Mouse (Mus musculus): Measurements from ENCODE around the gene Itgax. TPM values are rescaled to one million over a fixed set of nuclear protein-coding genes. Genes with fewer than 3 reads are reported as not detected.

The Itgax gene
- polyA plus RNA-seq (2015; fragmentation: Nextera tagmentation; extraction: Ambion mirVana), result 0.07 and 0.17 TPM in 2 replicates

DNA sequence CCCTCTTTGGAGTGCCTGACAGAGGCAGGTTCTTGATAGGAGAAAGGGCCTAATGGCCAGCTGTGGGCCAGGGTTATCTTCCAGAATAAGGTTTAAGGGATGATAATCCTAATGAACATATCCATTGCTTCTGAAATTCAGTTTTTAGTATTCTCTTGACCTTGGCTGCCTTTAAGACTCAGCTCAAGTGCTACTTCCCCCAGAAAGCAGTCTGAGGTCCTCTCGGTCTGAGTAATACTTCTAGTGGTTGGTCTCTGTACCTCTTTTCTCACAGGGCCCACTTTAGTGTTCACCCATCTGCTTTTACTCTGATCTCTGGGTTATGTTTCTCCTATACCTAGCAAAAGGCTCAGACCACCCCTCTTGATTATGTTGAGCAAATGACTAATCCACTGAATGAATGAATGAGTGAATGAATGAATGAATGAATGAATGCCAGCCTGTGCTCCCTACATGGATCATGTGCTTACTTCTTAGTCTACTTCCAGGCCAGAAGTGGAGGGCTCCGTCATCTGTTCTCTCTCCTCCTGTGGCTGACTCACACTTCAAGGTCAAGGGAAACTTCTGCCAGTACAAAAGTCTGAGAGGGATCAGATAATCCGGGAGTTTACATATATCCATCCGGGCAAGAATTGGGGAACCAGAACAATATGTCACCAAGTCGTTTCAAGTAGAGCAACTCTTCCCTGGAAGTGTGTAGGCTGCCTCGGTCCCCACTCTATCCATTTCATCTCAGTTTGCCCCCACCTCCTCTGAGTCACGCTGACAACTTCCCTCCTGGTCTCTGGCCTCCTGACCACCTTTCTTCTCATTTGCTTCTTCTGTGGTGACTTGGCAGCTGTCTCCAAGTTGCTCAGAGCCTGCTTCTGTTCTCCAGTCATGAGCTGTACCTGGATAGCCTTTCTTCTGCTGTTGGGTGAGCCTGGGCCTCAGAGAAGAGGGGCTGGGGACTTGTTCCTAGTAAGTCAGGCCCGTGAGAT, at the start of gene Itgax:
Gene Itgax (plus strand): TSS at position 807 of the 980 bp plus-strand sequence.
- H3K27me3 ChIP-seq (ENCODE audit: insufficient read depth, low read length), result no peaks in the 10 kb centered on the region
- H3K9ac ChIP-seq (ENCODE audit: low read depth, low read length), result no peak within 1 kb of the TSS
- no peaks in the 10 kb centered on the region for H3K9me3 ChIP-seq (replicated peaks; ENCODE audit: low read length)
- H3K4me2 ChIP-seq (ENCODE audit: low read length), result no peak within 1 kb of the TSS
- TF ChIP-seq CTCF (IDR thresholded peaks at IDR 0.05; ENCODE audit: low read depth), result no peak
- ATAC-seq (replicated peaks; ENCODE audit: low FRiP score, low read depth) (no peak), DNase-seq (ENCODE audit: low spot score) (no peak)
- no peak within 1 kb of the TSS for H3K27ac ChIP-seq
- H3K4me3 ChIP-seq (replicated peaks; ENCODE audit: low read depth, low read length), result no peak within 1 kb of the TSS
- no peaks in the 10 kb centered on the region for H3K4me1 ChIP-seq (replicated peaks; ENCODE audit: insufficient read depth, low read length)
- 72% methylated on average over 8 of the region's 8 CpGs for WGBS
- no peaks in the 10 kb centered on the region for H3K36me3 ChIP-seq (ENCODE audit: insufficient read depth, low read length)

DNA sequence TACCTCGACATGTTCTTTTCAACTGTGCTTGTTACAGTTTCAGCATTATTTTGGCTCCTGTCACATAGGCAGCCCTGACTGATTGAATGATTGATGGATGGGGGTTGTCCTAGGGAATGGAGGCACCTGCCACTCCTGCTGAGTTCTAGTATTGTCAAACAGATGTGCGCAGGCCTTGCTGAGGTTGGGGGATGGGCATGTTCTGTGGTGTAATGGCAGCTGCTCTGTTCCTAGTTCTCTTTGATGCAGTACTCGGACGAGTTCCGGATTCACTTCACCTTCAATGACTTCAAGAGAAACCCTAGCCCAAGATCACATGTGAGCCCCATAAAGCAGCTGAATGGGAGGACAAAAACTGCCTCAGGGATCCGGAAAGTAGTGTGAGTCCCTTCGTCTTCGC, 49.3 kb upstream of the Itgax start:
- Histone ChIP-seq H3K36me3 (ENCODE audit: insufficient read depth, low read length) (no peaks in the 10 kb centered on the region), H3K9me3 (replicated peaks; ENCODE audit: low read length) (no peaks in the 10 kb centered on the region), H3K4me1 (replicated peaks; ENCODE audit: insufficient read depth, low read length) (no peaks in the 10 kb centered on the region), H3K9ac (ENCODE audit: low read depth, low read length) (no peak overlapping the region), H3K27ac (no peak overlapping the region), H3K27me3 (ENCODE audit: insufficient read depth, low read length) (no peaks in the 10 kb centered on the region), H3K4me2 (ENCODE audit: low read length) (no peak overlapping the region), H3K4me3 (replicated peaks; ENCODE audit: low read depth, low read length) (no peak overlapping the region)
- TF ChIP-seq CTCF (IDR thresholded peaks at IDR 0.05; ENCODE audit: low read depth), result no peak
- no peak for DNase-seq (ENCODE audit: low spot score)
- 74% methylated on average over 8 of the region's 8 CpGs for WGBS
- ATAC-seq (replicated peaks; ENCODE audit: low FRiP score, low read depth), result no peak

DNA sequence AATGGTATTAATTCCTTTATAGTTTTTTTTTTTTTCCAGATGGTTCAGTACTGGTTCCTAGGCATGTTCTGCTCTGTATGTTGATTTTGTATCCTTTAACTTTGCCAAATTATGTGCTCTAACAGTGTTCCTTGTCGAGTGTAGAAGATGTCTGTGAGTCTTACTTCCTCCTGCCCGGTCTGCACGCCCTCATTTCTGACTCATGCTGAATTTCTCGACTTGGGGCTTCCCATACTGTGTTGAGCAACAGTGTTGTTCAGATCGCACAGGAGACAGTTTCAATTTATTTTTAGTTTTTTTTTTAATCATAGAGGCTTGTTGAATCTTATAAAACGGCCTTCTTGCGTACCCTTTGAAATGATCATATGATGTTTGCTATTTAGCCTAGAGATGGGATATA, 40.2 kb upstream of the Itgax start:
- Histone ChIP-seq H3K36me3 (ENCODE audit: insufficient read depth, low read length) (no peaks in the 10 kb centered on the region), H3K4me3 (replicated peaks; ENCODE audit: low read depth, low read length) (no peak overlapping the region), H3K9ac (ENCODE audit: low read depth, low read length) (no peak overlapping the region), H3K27ac (no peak overlapping the region), H3K9me3 (replicated peaks; ENCODE audit: low read length) (no peaks in the 10 kb centered on the region), H3K4me1 (replicated peaks; ENCODE audit: insufficient read depth, low read length) (no peaks in the 10 kb centered on the region), H3K27me3 (ENCODE audit: insufficient read depth, low read length) (no peaks in the 10 kb centered on the region), H3K4me2 (ENCODE audit: low read length) (no peak overlapping the region)
- no peak for TF ChIP-seq CTCF (IDR thresholded peaks at IDR 0.05; ENCODE audit: low read depth)
- 76% methylated on average over 7 of the region's 7 CpGs for WGBS
- DNase-seq (ENCODE audit: low spot score) (no peak), ATAC-seq (replicated peaks; ENCODE audit: low FRiP score, low read depth) (no peak)

DNA sequence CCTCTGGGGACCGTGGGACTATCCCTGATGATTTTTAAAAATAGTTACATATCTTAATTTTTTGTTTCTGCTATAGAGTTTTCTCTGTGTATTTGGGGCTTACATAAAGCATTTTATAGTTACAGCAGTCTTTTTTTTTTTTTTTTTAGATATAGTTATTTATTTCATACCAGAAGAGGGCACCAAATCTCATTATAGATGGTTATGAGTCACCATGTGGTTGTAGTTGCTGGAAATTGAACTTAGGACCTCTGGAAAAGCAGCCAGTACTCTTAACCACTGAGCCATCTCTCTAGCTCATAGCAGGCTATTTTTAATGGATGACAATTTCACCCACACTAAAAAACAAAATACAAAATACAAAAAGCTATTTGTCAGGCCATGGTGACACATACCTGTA, 31.2 kb upstream of the Itgax start:
- 80% methylated on average over 1 of the region's 1 CpGs for whole genome bisulfite sequencing

GRCm38 (mm10) chr7:128100742-128101357, 28.5 kb upstream of the Itgax start:
- Histone ChIP-seq H3K36me3 (ENCODE audit: insufficient read depth, low read length) (no peaks in the 10 kb centered on the region), H3K4me3 (replicated peaks; ENCODE audit: low read depth, low read length) (no peak overlapping the region), H3K27me3 (ENCODE audit: insufficient read depth, low read length) (no peaks in the 10 kb centered on the region), H3K27ac (no peak overlapping the region), H3K9me3 (replicated peaks; ENCODE audit: low read length) (no peaks in the 10 kb centered on the region), H3K4me1 (replicated peaks; ENCODE audit: insufficient read depth, low read length) (no peaks in the 10 kb centered on the region), H3K4me2 (ENCODE audit: low read length) (no peak overlapping the region), H3K9ac (ENCODE audit: low read depth, low read length) (no peak overlapping the region)
- DNase-seq (ENCODE audit: low spot score), result no peak
- WGBS, result 74% methylated on average over 2 of the region's 2 CpGs
- TF ChIP-seq CTCF (IDR thresholded peaks at IDR 0.05; ENCODE audit: low read depth), result no peak
- ATAC-seq (replicated peaks; ENCODE audit: low FRiP score, low read depth), result no peak

More for the DNA sequence above, 31.2 kb upstream of the Itgax start:
- H3K4me2 ChIP-seq (ENCODE audit: low read length), result no peak overlapping the region
- TF ChIP-seq CTCF (IDR thresholded peaks at IDR 0.05; ENCODE audit: low read depth), result peak; percentile 40
- ATAC-seq (replicated peaks; ENCODE audit: low FRiP score, low read depth) (no peak), DNase-seq (ENCODE audit: low spot score) (peak; percentile 25)
- H3K4me3 ChIP-seq (replicated peaks; ENCODE audit: low read depth, low read length), result no peak overlapping the region
- H3K4me1 ChIP-seq (replicated peaks; ENCODE audit: insufficient read depth, low read length), result no peaks in the 10 kb centered on the region
- H3K9ac ChIP-seq (ENCODE audit: low read depth, low read length), result no peak overlapping the region
- no peaks in the 10 kb centered on the region for H3K27me3 ChIP-seq (ENCODE audit: insufficient read depth, low read length)
- no peaks in the 10 kb centered on the region for H3K9me3 ChIP-seq (replicated peaks; ENCODE audit: low read length)
- no peak overlapping the region for H3K27ac ChIP-seq
- no peaks in the 10 kb centered on the region for H3K36me3 ChIP-seq (ENCODE audit: insufficient read depth, low read length)

DNA sequence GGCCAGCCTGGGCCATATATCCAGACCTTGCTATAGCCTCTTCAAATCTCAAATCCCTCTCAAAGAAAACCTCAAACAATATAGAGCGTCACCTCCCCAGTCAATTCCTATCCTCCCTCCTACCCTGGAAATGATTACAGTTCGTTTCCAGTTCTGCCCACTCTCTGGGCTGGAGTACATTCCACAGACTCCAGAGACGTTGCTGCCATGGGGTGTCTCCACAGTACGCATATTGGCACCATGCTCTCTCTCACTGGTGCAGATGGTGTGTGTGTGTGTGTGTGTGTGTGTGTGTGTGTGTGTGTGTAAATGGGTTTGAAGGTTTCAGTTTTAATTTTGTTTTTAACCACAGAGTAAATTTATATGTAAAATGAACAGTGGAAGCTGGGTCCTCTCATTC, 24.1 kb upstream of the Itgax start:
- H3K9ac ChIP-seq (ENCODE audit: low read depth, low read length), result no peak overlapping the region

More for the DNA sequence above, 24.1 kb upstream of the Itgax start:
- H3K4me1 ChIP-seq (replicated peaks; ENCODE audit: insufficient read depth, low read length), result no peaks in the 10 kb centered on the region
- H3K4me3 ChIP-seq (replicated peaks; ENCODE audit: low read depth, low read length), result no peak overlapping the region
- TF ChIP-seq CTCF (IDR thresholded peaks at IDR 0.05; ENCODE audit: low read depth), result no peak
- no peak overlapping the region for H3K4me2 ChIP-seq (ENCODE audit: low read length)
- H3K9me3 ChIP-seq (replicated peaks; ENCODE audit: low read length), result no peaks in the 10 kb centered on the region
- no peak overlapping the region for H3K27ac ChIP-seq
- WGBS, result 66% methylated on average over 4 of the region's 4 CpGs
- no peaks in the 10 kb centered on the region for H3K27me3 ChIP-seq (ENCODE audit: insufficient read depth, low read length)
- H3K36me3 ChIP-seq (ENCODE audit: insufficient read depth, low read length), result no peaks in the 10 kb centered on the region
- no peak for ATAC-seq (replicated peaks; ENCODE audit: low FRiP score, low read depth)
- DNase-seq (ENCODE audit: low spot score), result no peak

Data from kidney, postnatal 0 days (tissue).